In genomic region chr17:9879556-9880206, GRCm38 (mm10) we compare ENCODE assay signal across 10 mouse cellular contexts.
DNase-seq lines count a peak whose midpoint lies in the region; ATAC-seq and TF ChIP-seq lines count a peak whose summit lies in the region.
"Had no signal": no experiment of that assay in that cellular context is flagged by ENCODE, and none has a peak within 500 bp of the region (broad histone marks: within the 10 kb centered on the region; RNA-seq: fewer than 3 reads in every experiment).

No protein-coding gene starts in this region.

- intact Hi-C loops in left cerebral cortex, adult 2 months (cut with DNase I), result no loop called here

- peak; percentile 21 to 48 for DNase-seq in right cerebral cortex, adult 2 months (ENCODE audit: low spot score in 2 of 2)
- no peak for DNase-seq in right cerebral cortex, postnatal 4 days
- peak in 1 of 2 experiments; percentile 31 for DNase-seq in left cerebral cortex, adult 2 months (ENCODE audit: extremely low spot score in 1 of 2, low spot score in 2 of 2)
- peak; percentile 11 to 41 for DNase-seq in right cerebral cortex, postnatal 36 days (ENCODE audit: low spot score in 2 of 2)
- no peak for DNase-seq in heart, adult 9 months (ENCODE audit: low spot score in 2 of 2)
- DNase-seq in spleen, adult 12 weeks (ENCODE audit: low spot score), result no peak
- DNase-seq in T-cell, adult 2 months (ENCODE audit: low spot score), result no peak

- H3K27ac ChIP-seq in left cerebral cortex, adult 2 months, result peak overlapping the region; percentile 78
- H3K27ac ChIP-seq: limb, embryonic 10.5 days; macrophage had no signal

- no peak overlapping the region for H3K4me3 ChIP-seq in left cerebral cortex, adult 2 months
- H3K4me3 ChIP-seq: limb, embryonic 10.5 days had no signal

- TF ChIP-seq CTCF in left cerebral cortex, adult 2 months (IDR thresholded peaks at IDR 0.05), result no peak

- peak; percentile 70 for ATAC-seq in frontal cortex, adult (ENCODE audit: low TSS enrichment)

Comparison
In these comparisons a context has a peak if more than half of its experiments do, and no peak if none do; other contexts are left out.
1. DNase-seq: peak in right cerebral cortex, adult 2 months (2 of 2) and right cerebral cortex, postnatal 36 days (2 of 2); none in right cerebral cortex, postnatal 4 days (single experiment), heart, adult 9 months (0 of 2), spleen, adult 12 weeks (single experiment) and T-cell, adult 2 months (single experiment).